Mouse (Mus musculus) erythroblast, embryonic 14.5 days (primary cell): ENCODE measurements around the gene Tubd1. TPM values are rescaled to one million over a fixed set of nuclear protein-coding genes. Genes with fewer than 3 reads are reported as not detected.
A peak's percentile ranks its signal among the peaks of the same experiment; 100 is the strongest.

Experiments used
- H3K27me3 ChIP-seq: 2 replicates; pipeline ENCODE4 v1.6.1; 2012; ENCODE audit warnings: inconsistent platforms; ENCODE audit not compliant: control insufficient read depth
- H3K36me3 ChIP-seq: 2 replicates; pipeline ENCODE4 v1.6.1; 2012; ENCODE audit warnings: mild to moderate bottlenecking, inconsistent platforms; ENCODE audit not compliant: control insufficient read depth
- H3K4me1 ChIP-seq: 2 replicates; pipeline ENCODE4 v1.6.1; 2012; ENCODE audit warnings: inconsistent platforms; ENCODE audit not compliant: control insufficient read depth
- H3K4me3 ChIP-seq: replicated peaks from 2 replicates; pipeline ENCODE3; 2012; ENCODE audit warnings: moderate library complexity, mild to moderate bottlenecking, inconsistent platforms
- H3K9me3 ChIP-seq: 2 replicates; pipeline ENCODE4 v1.6.1; 2012; ENCODE audit warnings: low read length, inconsistent platforms, mixed read lengths; ENCODE audit not compliant: control insufficient read depth
- GATA1 ChIP-seq: IDR thresholded peaks from 2 replicates; pipeline ENCODE4 v1.6.1; 2012; ENCODE audit warnings: low read length, inconsistent platforms, mixed read lengths
- TAL1 ChIP-seq: IDR thresholded peaks from 3 replicates; pipeline ENCODE4 v1.6.1; 2012; ENCODE audit warnings: low read length, inconsistent platforms, mixed read lengths
- polyA plus RNA-seq: library from polyadenylated mRNA; stranded (reverse); fragments of >175 nt; gene quantifications from 2 replicates; pipeline ENCODE4 v1.2.3, GENCODE M21; 2012

The Tubd1 gene
- polyA plus RNA-seq, 1 experiment: 0.02 TPM

GRCm38 (mm10) chr11:86586177-86586867 lies 41.5 kb downstream of the Tubd1 start:
- Histone ChIP-seq H3K9me3 (no peaks in the 10 kb centered on the region), H3K36me3 (peaks cover 61% of the 10 kb centered on the region), H3K4me3 (peak overlapping the region; percentile 56), H3K27me3 (no peaks in the 10 kb centered on the region), H3K4me1 (peaks cover 65% of the 10 kb centered on the region)
- TF ChIP-seq TAL1: no peak

- Histone ChIP-seq H3K4me1 (peaks cover 61% of the 10 kb centered on the region), H3K27me3 (no peaks in the 10 kb centered on the region)
These were observed 42.3 kb downstream of the Tubd1 start for GRCm38 (mm10) chr11:86586868-86587792.

GRCm38 (mm10) chr11:86587830-86588229 lies 43.0 kb downstream of the Tubd1 start:
- H3K27me3 ChIP-seq: no peaks in the 10 kb centered on the region
- no peaks in the 10 kb centered on the region for H3K9me3 ChIP-seq
- H3K4me3 ChIP-seq: peak overlapping the region; percentile 56
- H3K36me3 ChIP-seq: peaks cover 62% of the 10 kb centered on the region
- peaks cover 62% of the 10 kb centered on the region for H3K4me1 ChIP-seq
- TF ChIP-seq GATA1 (no peak), TAL1 (no peak)

More at GRCm38 (mm10) chr11:86586868-86587792, 42.3 kb downstream of the Tubd1 start:
- no peaks in the 10 kb centered on the region for H3K9me3 ChIP-seq
- H3K36me3 ChIP-seq: peaks cover 63% of the 10 kb centered on the region
- H3K4me3 ChIP-seq: peak overlapping the region; percentile 56
- TF ChIP-seq TAL1 (no peak; the same call in 2 of the 3 replicates), GATA1 (no peak)

GRCm38 (mm10) chr11:86588583-86589298 lies 44.0 kb downstream of the Tubd1 start:
- TF ChIP-seq GATA1 (no peak), TAL1 (no peak)
- H3K36me3 ChIP-seq: peaks cover 61% of the 10 kb centered on the region
- peaks cover 63% of the 10 kb centered on the region for H3K4me1 ChIP-seq
- no peak overlapping the region for H3K4me3 ChIP-seq
- no peaks in the 10 kb centered on the region for H3K9me3 ChIP-seq
- no peaks in the 10 kb centered on the region for H3K27me3 ChIP-seq

- H3K9me3 ChIP-seq: no peaks in the 10 kb centered on the region
- no peak overlapping the region for H3K4me3 ChIP-seq
- TF ChIP-seq GATA1: no peak
- no peak for TF ChIP-seq TAL1
- no peaks in the 10 kb centered on the region for H3K27me3 ChIP-seq
- peaks cover 58% of the 10 kb centered on the region for H3K36me3 ChIP-seq
- peaks cover 63% of the 10 kb centered on the region for H3K4me1 ChIP-seq
These were observed 45.3 kb downstream of the Tubd1 start for GRCm38 (mm10) chr11:86590066-86590465.

GRCm38 (mm10) chr11:86590579-86590978 lies 45.8 kb downstream of the Tubd1 start:
- no peaks in the 10 kb centered on the region for H3K9me3 ChIP-seq
- peaks cover 59% of the 10 kb centered on the region for H3K4me1 ChIP-seq
- H3K36me3 ChIP-seq: peaks cover 57% of the 10 kb centered on the region
- H3K4me3 ChIP-seq: no peak overlapping the region
- TF ChIP-seq TAL1: no peak
- TF ChIP-seq GATA1: no peak
- H3K27me3 ChIP-seq: no peaks in the 10 kb centered on the region

GRCm38 (mm10) chr11:86591301-86591845 lies 46.6 kb downstream of the Tubd1 start:
- Histone ChIP-seq H3K9me3 (no peaks in the 10 kb centered on the region), H3K4me1 (peaks cover 53% of the 10 kb centered on the region), H3K36me3 (peaks cover 59% of the 10 kb centered on the region), H3K4me3 (no peak overlapping the region), H3K27me3 (no peaks in the 10 kb centered on the region)
- no peak for TF ChIP-seq TAL1
- no peak for TF ChIP-seq GATA1

- peaks cover 46% of the 10 kb centered on the region for H3K4me1 ChIP-seq
- no peaks in the 10 kb centered on the region for H3K9me3 ChIP-seq
- TF ChIP-seq TAL1 (no peak), GATA1 (no peak)
- H3K4me3 ChIP-seq: no peak overlapping the region
- peaks cover 64% of the 10 kb centered on the region for H3K36me3 ChIP-seq
- no peaks in the 10 kb centered on the region for H3K27me3 ChIP-seq
These were observed 47.3 kb downstream of the Tubd1 start for GRCm38 (mm10) chr11:86591931-86592616.
